Comparison of ENCODE assay signal across 10 mouse cellular contexts in genomic region chr11:107379089-107379845, GRCm38 (mm10).
A peak's percentile ranks its signal among the peaks of the same experiment; 100 is the strongest.
DNase-seq lines count a peak whose midpoint lies in the region; ATAC-seq and TF ChIP-seq lines count a peak whose summit lies in the region.
"Had no signal": no experiment of that assay in that cellular context is flagged by ENCODE, and none has a peak within 500 bp of the region (broad histone marks: within the 10 kb centered on the region; RNA-seq: fewer than 3 reads in every experiment).

No protein-coding gene starts in this region.

- no peaks in the 10 kb centered on the region for H3K9me3 ChIP-seq in forebrain, postnatal 0 days (ENCODE audit: low read length)
- no peaks in the 10 kb centered on the region for H3K9me3 ChIP-seq in forebrain, embryonic 15.5 days
- H3K9me3 ChIP-seq in limb, embryonic 10.5 days (replicated peaks): no peaks in the 10 kb centered on the region
- H3K9me3 ChIP-seq: embryonic facial prominence, embryonic 13.5 days; limb, embryonic 15.5 days had no signal

- no peak overlapping the region for H3K9ac ChIP-seq in forebrain, postnatal 0 days
- no peak overlapping the region for H3K9ac ChIP-seq in forebrain, embryonic 15.5 days (replicated peaks)
- H3K9ac ChIP-seq: embryonic facial prominence, embryonic 13.5 days; limb, embryonic 15.5 days had no signal

- no peak overlapping the region for H3K4me2 ChIP-seq in forebrain, postnatal 0 days (ENCODE audit: low read depth)
- no peak overlapping the region for H3K4me2 ChIP-seq in forebrain, embryonic 15.5 days (replicated peaks)
- H3K4me2 ChIP-seq: embryonic facial prominence, embryonic 13.5 days; limb, embryonic 15.5 days had no signal

- no peak for ATAC-seq in forebrain, postnatal 0 days
- ATAC-seq in forebrain, embryonic 15.5 days (replicated peaks): no peak

- H3K27ac ChIP-seq in forebrain, postnatal 0 days (ENCODE audit: low read depth, low read length): no peak overlapping the region; the same call in 1 of the 2 replicates
- no peak overlapping the region for H3K27ac ChIP-seq in forebrain, embryonic 15.5 days (replicated peaks)
- H3K27ac ChIP-seq in layer of hippocampus, adult 2 months: peak overlapping the region; percentile 64
- no peak overlapping the region for H3K27ac ChIP-seq in limb, embryonic 10.5 days
- H3K27ac ChIP-seq: embryonic facial prominence, embryonic 13.5 days; limb, embryonic 15.5 days had no signal

- H3K36me3 ChIP-seq in forebrain, postnatal 0 days (ENCODE audit: insufficient read depth): no peaks in the 10 kb centered on the region
- H3K36me3 ChIP-seq in forebrain, embryonic 15.5 days: no peaks in the 10 kb centered on the region
- H3K36me3 ChIP-seq in limb, embryonic 10.5 days: peaks cover 10% of the 10 kb centered on the region
- H3K36me3 ChIP-seq: limb, embryonic 15.5 days had no signal

- H3K4me1 ChIP-seq in forebrain, postnatal 0 days (ENCODE audit: insufficient read depth): no peaks in the 10 kb centered on the region
- H3K4me1 ChIP-seq in forebrain, embryonic 15.5 days: peaks cover 9% of the 10 kb centered on the region
- peaks cover 21% of the 10 kb centered on the region for H3K4me1 ChIP-seq in limb, embryonic 10.5 days

- no peaks in the 10 kb centered on the region for H3K27me3 ChIP-seq in forebrain, postnatal 0 days (ENCODE audit: insufficient read depth, low read length)
- no peaks in the 10 kb centered on the region for H3K27me3 ChIP-seq in forebrain, embryonic 15.5 days
- no peaks in the 10 kb centered on the region for H3K27me3 ChIP-seq in limb, embryonic 10.5 days (ENCODE audit: low read depth, poor library complexity, severe bottlenecking)
- H3K27me3 ChIP-seq: embryonic facial prominence, embryonic 13.5 days; limb, embryonic 15.5 days had no signal

- intact Hi-C loops in gastrocnemius, postnatal 14 days (cut with DNase I; ENCODE audit: low total_unique reads): no loop called here

- no peak overlapping the region for H3K4me3 ChIP-seq in forebrain, postnatal 0 days (ENCODE audit: low read depth, low read length)
- no peak overlapping the region for H3K4me3 ChIP-seq in forebrain, embryonic 15.5 days
- no peak overlapping the region for H3K4me3 ChIP-seq in layer of hippocampus, adult 2 months
- no peak overlapping the region for H3K4me3 ChIP-seq in limb, embryonic 10.5 days
- H3K4me3 ChIP-seq: embryonic facial prominence, embryonic 13.5 days; limb, embryonic 15.5 days had no signal

- 74% methylated on average over 22 of the region's 22 CpGs for WGBS in forebrain, postnatal 0 days
- 86% methylated on average over 22 of the region's 22 CpGs for WGBS in forebrain, embryonic 15.5 days
- WGBS in limb, embryonic 10.5 days: 93% methylated on average over 22 of the region's 22 CpGs

- TF ChIP-seq CTCF in forebrain, postnatal 0 days (IDR thresholded peaks at IDR 0.05; ENCODE audit: low read depth): peak; percentile 32
- TF ChIP-seq CTCF in layer of hippocampus, adult 2 months (conservative IDR thresholded peaks at IDR 0.05): peak; percentile 47

- DNase-seq in forebrain, postnatal 0 days: peak; percentile 49
- peak; percentile 79 for DNase-seq in adrenal gland, postnatal 10 days
- DNase-seq in gastrocnemius, postnatal 14 days: peak; percentile 53
- DNase-seq in layer of hippocampus, adult 2 months (ENCODE audit: low spot score in 2 of 2): peak; percentile 38 to 58
- DNase-seq in lung, postnatal 36 days: peak; percentile 84
- no peak for DNase-seq in limb, embryonic 10.5 days (ENCODE audit: low spot score)
- DNase-seq in thymus, adult 18-20 months: no peak

Comparison
In these comparisons a context has a peak if more than half of its experiments do, and no peak if none do; other contexts are left out.
1. DNase-seq: peak in forebrain, postnatal 0 days (single experiment), adrenal gland, postnatal 10 days (single experiment), gastrocnemius, postnatal 14 days (single experiment), layer of hippocampus, adult 2 months (2 of 2) and lung, postnatal 36 days (single experiment); none in limb, embryonic 10.5 days (single experiment) and thymus, adult 18-20 months (0 of 2).